Comparison of ENCODE assay signal across 9 mouse cellular contexts in genomic region chr6:137723898-137724297, GRCm38 (mm10). TPM values are rescaled to one million over a fixed set of nuclear protein-coding genes. Genes with fewer than 3 reads are reported as not detected.
DNase-seq lines count a peak whose midpoint lies in the region; ATAC-seq lines count a peak whose summit lies in the region.
"Had no signal": no experiment of that assay in that cellular context is flagged by ENCODE, and none has a peak within 500 bp of the region (broad histone marks: within the 10 kb centered on the region; RNA-seq: fewer than 3 reads in every experiment).

No protein-coding gene starts in this region.

- no peaks in the 10 kb centered on the region for H3K4me1 ChIP-seq in kidney, embryonic 15.5 days
- H3K4me1 ChIP-seq: lung, embryonic 15.5 days had no signal

- no peaks in the 10 kb centered on the region for H3K36me3 ChIP-seq in kidney, embryonic 15.5 days
- H3K36me3 ChIP-seq: lung, embryonic 15.5 days had no signal

- no peak overlapping the region for H3K27ac ChIP-seq in kidney, embryonic 15.5 days
- H3K27ac ChIP-seq: lung, embryonic 15.5 days had no signal

- peak; percentile 61 for DNase-seq in kidney, adult 9 months
- DNase-seq in A20 (ENCODE audit: low read depth, low spot score), result peak; percentile 43
- DNase-seq in MEL-GATA-1-ER (ENCODE audit: extremely low read depth, low read depth), result peak; percentile 43
- DNase-seq in embryo, embryonic 9.5 days (ENCODE audit: extremely low spot score), result peak; percentile 56
- peak; percentile 51 to 55 for DNase-seq in kidney, postnatal 36 days
- DNase-seq in skeletal muscle tissue, adult 2 months (ENCODE audit: low read depth, low spot score), result peak; percentile 56
- DNase-seq in urinary bladder, postnatal 14 days (ENCODE audit: low spot score), result no peak

- WGBS in kidney, embryonic 15.5 days, result 7% methylated on average over 4 of the region's 4 CpGs

- H3K9me3 ChIP-seq in kidney, embryonic 15.5 days (replicated peaks), result no peaks in the 10 kb centered on the region
- H3K9me3 ChIP-seq: lung, embryonic 15.5 days had no signal

- H3K4me2 ChIP-seq in kidney, embryonic 15.5 days, result no peak overlapping the region
- H3K4me2 ChIP-seq: lung, embryonic 15.5 days had no signal

- H3K4me3 ChIP-seq in kidney, embryonic 15.5 days (replicated peaks), result no peak overlapping the region
- H3K4me3 ChIP-seq: lung, embryonic 15.5 days had no signal

- ATAC-seq in kidney, embryonic 15.5 days (replicated peaks; ENCODE audit: low FRiP score), result no peak

- H3K27me3 ChIP-seq in kidney, embryonic 15.5 days, result peaks cover 8% of the 10 kb centered on the region
- H3K27me3 ChIP-seq: lung, embryonic 15.5 days had no signal

- no peak overlapping the region for H3K9ac ChIP-seq in kidney, embryonic 15.5 days
- H3K9ac ChIP-seq: lung, embryonic 15.5 days had no signal

RNA-seq across cellular contexts. Expression of gene Strap, which starts 11.0 kb away (rescaled TPM):
- polyA plus RNA-seq in kidney, embryonic 15.5 days (2015; fragmentation: Nextera tagmentation; extraction: Ambion mirVana), result 165 and 174 TPM in 2 replicates

RNA-seq across cellular contexts. Expression of gene Dera, which starts 30.4 kb away (rescaled TPM):
- polyA plus RNA-seq in kidney, embryonic 15.5 days (2015; fragmentation: Nextera tagmentation; extraction: Ambion mirVana), result 66.3 and 70.0 TPM in 2 replicates
